Mouse (Mus musculus) c-Kit-positive CD71-negative TER-119-negative erythroid progenitor cells, embryonic 14.5 days (primary cell): ENCODE measurements around the gene Dcaf5.
"Not testable (repeated sequence)": the region's sequence is repeated elsewhere in the genome, so short reads cannot be mapped to it uniquely, and the experiment has no call there.

Source experiments
- DNase-seq: peaks from one replicate; pipeline ENCODE4 v3.0.0-alpha.2; 2013; ENCODE audit warnings: low read depth

Gene Dcaf5

DNA sequence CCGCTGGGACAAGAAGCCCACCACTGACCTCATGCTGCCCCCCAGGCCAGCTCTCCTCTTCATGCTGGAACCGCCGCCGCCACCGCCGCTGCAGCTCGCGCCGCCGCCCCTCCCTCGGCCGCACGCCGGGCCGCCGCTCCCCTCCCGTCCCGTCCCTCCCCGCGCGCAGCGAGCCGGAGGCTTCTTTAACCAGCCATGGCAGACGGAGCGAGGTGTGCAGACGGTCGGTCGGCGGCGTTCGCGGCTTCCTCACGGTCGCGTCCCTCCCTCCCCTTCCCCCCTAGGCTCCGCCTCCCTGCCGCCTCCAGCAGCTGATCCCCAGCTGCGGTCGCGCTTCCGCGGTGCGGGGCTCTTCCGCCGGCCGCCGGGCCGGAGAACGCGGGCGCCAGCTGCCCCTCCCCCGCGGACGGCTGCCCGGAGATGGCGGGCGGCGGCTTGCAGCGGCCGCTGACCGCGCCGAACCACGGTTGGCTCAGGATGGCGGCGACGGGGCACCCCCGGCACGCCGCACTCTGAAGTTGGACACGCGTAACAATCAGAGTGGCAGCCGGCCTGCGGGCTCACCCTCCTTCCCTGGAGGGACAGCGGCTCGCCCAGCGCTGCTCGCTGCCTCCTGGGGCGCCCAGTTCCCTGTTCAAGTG is at the start of gene Dcaf5:
Gene Dcaf5, minus strand, starts transcription at position 266 of the 641 bp plus-strand sequence.
- peak; percentile 58 for DNase-seq

DNA sequence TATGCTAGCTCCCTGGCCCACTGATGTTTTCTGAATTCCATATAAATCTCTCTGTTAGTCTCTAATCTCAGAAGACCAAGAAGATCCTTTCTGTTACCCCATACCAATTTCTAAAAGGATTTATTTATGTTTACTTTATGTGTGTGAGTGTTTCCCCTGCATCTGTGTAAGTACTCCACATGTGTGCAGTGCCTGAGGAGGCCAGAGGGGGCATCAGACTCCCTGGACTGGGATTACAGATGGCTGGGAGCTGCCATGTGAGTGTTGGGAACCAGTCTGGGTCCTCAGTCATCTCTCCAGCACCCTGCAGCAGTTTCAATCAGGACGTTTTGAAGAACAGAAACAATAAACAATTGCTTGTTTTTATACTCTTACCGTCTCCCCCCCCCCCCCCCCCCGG is 47.0 kb upstream of the Dcaf5 start:
- no peak for DNase-seq

DNA sequence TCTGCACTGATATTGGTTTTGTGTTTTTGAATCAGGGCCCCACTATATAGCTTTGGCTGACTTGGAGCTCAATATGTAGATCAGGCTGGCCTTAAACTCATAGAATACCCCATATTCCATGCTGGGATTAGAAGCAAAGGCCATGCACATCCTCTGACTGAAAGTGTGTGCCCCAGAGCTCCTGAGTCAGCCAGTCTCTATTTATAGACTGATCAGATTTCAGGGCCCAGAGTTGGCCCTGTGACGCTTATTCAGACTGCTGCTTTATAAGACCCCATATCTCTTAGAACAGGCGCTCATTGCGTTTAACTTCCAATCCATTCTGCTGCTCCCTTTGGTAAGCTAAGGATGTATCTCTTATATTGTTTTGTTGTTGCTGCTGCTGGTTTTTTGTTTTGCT is 43.6 kb upstream of the Dcaf5 start:
- no peak for DNase-seq

DNA sequence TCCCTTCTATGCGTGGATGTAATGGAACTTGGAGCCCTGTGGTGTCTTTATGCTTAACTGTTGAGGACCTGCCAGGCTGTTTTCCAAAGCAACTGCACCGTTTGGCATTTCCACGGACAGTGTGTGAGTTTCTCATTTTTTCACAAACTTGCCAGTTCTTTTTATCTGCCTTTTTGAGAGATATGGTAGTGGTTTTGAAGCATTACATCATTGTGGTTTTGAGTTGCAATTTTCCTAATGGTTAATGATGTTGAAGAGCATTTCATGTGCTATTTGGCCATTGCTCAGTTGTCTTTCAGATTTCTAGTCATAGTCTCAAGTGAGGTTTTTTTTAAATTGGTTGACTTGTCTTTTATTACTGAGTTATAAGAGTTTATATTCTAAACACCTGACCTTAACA is 37.3 kb upstream of the Dcaf5 start:
- no peak for DNase-seq

DNA sequence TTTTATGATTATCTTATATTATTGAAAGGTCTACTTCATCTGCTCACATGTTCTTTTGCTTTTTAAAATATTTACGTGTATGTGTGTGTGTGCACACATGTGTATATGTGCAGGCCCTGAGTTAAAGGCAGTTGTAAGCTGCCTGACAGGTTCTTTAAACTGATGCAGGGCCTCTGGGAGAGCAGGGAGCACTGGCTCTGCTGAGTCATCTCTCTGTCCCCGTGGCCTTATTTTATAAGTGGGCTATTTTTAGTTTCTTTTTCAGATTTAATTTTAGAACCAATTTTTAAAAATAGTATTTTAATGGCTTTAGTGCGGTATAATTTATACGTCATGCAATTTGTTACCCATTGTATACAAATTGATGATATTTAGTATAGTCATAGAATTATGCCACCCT is 35.5 kb upstream of the Dcaf5 start:
- DNase-seq, result no peak

DNA sequence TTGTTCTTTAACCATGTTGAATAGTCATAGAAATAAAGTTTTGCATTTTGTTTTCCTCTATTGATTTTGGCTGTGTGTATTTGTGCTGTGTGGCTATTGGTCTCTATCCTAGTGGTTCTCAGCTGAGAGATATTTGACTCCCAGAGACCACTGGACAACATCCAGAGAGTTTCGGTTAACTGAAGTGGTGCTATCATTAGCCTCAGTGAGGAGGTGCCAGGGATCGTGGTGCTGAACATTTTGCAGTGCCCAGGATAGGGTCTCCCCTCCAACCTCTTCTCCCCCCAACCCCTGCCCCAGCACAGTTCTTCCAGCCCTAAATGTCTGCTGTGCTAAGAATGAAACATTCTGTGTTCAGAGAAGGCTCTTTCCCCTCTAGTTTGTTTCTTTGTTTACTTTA is 33.8 kb upstream of the Dcaf5 start:
- DNase-seq, result no peak

DNA sequence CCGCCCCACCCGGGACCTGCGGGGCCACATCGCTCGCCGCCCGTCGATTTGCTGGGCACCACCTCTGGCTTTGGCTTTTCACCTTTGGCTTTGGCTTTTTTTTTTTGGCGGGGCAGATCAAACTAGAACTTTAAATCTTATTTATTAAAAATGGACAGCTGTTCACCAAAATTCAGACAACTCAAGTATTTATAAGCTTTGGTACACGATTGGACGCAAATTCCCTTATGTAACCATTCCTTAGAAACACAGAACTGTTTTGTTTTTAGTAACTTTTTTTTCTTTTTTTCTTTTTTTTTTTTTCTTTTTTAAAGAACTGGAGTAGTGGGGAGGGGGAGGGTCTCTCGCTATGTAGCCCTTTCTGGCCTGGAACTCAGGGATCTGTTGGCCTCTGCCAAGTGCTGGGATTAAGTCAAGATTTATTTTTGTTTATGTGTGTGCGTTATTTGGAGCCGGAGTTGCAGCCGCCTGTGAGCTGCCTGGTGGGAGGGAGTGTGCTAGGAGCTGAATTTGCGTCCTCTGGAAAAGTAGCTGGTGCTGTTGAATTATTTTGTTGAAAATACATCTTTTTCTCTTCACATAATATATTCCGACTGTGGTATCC is 27.4 kb upstream of the Dcaf5 start:
- no peak for DNase-seq

DNA sequence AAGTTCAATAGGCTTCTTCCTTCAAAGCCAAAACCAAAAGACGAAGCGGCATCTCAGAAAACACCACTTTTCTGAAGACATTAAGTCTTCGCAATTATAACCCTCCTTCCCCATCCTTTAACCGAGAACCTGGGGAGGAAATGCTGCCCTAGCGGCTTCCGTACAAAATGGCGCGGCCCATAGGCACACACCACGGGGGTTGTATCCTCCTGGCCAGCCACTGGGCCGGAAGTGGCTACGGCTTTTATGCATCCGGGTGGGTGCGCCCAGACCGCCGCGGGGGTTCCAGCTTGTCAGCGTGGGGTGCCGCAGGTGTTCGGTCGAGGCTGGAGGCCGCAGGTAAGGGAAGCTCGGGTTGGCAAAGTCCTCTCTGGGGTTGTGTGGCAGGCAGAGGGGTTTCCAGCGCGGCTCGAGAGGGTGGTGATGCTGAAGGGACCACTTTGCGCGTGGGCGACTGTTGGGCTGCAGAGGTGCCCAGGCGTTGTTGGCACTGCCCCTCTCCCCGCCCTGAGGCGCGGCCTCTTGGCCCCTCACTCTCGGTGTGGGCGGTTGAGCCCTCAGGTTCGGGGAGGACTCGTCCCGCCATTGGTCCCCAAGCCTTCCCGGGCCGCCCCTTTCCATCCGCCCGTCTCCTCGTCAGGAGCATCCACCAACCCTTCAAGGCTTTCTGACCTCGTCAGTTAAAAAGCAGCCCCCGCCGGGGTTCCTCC is 26.7 kb upstream of the Dcaf5 start, which contains the start of gene Exd2:
Gene Exd2, plus strand, starts transcription at position 154 of the 710 bp plus-strand sequence.
- peak; percentile 79 for DNase-seq

DNA sequence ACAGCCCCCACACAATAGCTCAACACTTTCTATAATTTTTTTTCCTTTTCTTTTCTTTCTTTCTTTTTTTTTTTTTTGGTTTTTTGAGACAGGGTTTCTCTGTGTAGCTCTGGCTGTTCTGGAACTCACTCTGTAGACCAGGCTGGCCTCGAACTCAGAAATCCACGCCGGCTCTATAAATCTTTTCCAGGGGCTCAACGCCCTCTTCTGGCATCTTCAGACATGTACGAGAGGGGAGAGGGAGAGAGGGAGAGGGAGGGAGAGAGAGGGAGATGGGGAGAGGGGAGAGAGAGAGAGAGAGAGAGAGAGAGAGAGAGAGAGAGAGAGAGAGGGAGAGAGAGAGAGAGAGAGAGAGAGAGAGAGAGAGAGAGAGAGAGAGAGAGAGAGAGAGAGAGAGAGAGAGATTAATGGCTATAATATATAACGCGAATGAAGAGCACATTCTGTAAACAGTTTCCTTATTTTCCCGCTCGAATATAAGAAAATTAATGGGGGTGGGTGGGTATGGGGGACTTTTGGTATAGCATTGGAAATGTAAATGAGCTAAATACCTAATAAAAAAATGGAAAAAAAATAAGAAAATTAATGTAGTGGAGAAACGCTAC is 26.0 kb upstream of the Dcaf5 start:
- not testable (repeated sequence) for DNase-seq

DNA sequence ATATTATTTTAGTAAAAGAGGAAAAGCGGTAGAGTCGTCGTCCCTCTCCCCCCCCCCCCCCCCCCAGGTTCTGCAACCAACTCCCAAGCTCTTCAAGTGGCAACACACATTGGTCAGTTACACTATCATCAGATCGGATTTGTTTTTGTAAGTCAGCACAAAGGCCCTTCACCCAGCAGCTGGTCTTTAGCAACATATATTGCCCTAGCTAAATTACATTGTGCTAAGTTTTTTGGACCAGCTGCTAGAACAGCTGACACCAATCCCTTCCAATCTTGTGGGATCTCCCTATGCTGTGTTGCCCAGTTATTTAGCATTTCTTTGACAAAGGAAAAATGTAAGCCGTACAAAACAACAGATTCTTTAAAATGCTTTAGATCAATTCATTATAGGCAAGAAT is 21.6 kb upstream of the Dcaf5 start:
- DNase-seq, result no peak

DNA sequence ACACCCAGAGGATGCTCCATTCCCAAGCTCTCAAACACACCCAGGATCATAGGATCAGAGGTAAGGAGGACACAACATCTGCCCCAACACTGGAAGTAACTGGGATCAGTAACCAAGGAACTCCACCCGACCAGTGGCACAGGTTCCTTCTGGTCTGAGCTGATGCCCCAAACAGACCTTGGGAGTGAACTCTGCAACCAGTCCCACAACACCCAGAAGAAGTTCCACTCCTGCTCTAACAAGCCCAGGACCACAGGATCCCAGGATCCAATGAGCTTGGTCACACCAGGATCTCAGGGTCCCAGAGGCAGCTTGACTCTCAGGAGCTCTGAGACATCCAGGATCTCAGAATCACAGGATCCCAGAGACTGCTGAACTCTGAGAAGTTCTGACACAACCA is 17.1 kb upstream of the Dcaf5 start:
- DNase-seq, result no peak

DNA sequence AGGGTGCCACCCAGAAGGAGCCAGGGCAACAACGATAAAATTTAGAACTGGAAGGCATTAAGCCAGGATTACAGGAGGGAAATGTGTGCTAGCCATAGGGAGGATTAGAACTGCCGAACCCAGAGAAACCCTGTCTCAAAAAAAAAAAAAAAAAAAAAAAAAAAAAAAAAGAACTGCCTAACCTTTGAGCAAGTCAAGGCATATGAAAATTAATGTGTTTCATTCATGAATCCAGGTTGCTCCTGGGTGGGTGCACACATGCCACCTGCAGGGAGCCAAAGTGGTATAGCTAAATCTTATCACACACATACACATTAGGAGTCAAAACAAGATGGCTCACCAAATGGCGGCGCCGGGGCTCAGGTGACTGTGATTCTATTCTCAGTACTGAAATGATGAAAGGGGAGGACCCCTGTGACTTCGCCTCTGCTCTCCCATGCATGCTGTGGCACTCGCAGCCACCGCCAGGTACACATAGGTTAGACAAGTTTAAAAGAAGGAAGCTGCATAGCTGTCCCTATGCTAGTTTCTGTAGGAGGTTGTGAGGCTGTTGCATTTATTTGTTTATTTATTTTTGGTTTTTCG is 8.2 kb upstream of the Dcaf5 start:
- DNase-seq, result no peak

DNA sequence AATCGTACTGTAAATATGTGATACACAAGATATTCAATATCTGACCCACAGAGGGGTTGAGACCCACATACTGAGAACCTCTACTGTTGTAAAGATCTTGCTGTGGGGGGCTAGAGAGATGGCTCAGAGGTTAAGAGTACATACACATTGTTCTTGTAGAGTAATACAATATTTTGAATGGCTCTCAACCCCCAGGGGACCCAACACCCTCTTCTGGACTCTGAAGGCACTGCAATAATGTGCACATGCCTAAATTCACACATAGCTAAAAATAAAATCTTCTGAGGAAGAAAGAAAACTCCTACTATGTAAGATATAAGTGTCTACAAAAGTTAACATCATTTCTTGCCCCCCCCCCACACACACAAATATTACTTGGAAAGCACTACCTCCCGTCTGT is 4.6 kb upstream of the Dcaf5 start:
- DNase-seq, result no peak

DNA sequence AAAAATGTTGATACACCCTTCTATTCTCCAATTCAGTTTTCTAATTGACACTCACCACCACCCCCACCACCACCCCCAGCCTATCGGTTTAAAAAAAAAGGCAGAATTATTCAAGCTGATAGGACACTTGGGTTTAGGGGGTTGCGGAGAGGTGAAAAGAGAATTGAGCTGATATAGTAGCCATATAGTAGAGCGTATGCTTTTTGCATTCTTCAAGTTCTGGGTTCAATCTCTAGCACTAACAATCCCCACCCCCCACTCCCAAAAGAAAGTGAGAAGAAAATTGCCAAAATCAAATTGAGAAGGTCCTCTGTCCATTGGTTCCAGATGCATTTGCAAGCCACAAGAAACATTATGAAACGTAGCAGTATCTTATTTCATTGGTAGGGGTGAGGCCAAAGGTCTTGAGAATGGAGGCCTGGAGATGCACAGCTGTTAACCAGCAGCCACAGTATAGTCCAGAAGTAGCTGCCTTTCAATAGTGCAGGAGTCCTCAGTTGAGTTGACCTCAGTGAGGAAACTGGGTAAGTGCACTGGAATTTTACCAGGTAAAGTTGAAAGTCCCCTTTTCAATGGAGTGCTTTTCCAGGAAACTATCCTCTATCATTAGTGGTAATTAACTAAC is 762 bp upstream of the Dcaf5 start:
- no peak for DNase-seq

DNA sequence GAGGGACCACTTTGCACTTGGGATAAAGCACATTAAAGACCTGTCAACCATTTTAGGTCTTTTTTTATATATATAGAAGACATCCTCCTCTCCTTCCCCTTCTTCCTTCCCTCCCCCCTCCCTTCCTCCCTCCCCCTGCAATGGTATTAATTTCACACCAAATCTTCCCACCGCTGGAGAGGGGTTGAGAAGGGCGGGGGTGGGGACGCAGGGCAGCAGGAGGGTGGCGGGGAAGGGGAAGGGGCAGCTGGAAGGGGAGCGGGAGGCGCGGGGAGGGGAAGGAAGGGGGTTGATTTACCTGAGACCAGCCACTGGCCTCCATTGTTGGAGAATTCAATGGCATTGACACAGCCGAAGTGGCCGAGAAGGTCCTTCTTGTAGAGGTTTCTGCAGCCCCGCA is 514 bp downstream of the Dcaf5 start:
- DNase-seq, result peak; percentile 5

DNA sequence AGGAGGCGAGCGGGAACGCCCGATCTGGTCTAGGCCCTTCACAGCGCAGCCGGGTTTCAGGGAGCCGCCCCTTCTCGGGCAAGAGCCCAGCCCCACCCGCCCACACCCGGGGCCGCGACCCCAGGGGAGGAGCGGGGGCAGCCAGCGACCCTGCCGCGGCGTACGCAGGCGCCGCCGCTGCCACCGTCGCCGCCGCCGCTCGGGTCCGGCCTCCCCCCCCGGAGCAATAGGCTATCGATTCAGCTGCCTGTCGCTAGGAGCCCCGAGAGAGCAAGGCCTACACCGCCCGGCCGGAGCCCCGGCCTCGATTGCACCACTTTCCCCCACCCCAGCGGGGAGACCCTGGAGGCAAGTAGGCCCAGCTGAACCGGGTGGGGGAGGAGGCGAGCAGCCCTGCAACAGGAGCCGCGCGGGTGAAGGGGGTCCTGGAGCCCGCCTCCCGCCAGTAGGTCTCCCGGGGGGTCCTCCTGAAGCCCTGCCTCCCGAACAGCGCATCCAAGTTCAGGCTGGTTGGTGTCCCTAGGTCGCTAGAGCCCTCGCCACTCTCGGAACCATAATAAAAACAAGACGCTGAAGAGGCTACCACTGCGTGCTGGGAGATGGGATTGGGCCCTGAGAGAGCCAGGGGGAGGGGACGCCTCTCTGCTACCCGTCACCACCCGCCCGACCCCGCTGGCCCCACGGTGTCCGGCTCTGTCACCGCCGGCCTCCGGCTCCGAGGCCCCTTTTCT is 1.3 kb downstream of the Dcaf5 start:
- peak; percentile 50 for DNase-seq

DNA sequence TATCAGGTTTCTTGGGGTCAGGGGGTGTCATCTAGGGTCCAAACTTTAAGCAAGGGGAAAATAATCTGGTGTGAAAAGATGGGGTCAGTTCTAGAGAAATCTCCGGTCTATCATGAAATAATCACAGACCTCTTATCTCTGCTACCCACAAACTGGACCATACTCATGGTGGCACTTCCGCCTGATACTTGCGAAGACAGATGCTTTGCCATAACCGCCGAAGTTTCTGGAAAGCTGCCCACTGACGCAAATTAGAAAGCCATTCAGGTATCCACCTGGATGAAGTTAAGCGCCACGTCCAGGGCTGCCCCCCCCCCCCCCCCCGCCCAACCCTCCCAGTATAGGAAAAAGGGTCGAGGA is 1.8 kb downstream of the Dcaf5 start:
- DNase-seq, result peak; percentile 6

DNA sequence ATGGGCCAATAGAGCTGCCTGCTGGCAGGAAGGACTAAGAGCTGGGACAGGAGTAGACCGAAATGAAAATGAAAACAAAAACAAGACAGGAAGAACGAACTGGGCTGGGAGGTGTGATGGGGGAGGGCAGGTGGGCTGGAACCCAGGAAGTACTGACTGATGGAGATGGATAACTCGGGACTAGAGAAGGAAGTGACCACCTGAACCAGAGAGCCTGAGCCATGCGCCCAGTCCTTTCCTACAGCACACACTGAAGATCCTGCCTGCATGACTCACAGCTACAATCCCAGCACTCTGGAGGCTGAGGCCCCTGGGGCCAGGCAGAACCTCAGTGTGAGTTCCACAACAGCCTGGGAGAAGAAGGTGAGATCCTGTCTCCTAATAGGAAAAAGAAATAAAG is 3.1 kb downstream of the Dcaf5 start:
- no peak for DNase-seq

DNA sequence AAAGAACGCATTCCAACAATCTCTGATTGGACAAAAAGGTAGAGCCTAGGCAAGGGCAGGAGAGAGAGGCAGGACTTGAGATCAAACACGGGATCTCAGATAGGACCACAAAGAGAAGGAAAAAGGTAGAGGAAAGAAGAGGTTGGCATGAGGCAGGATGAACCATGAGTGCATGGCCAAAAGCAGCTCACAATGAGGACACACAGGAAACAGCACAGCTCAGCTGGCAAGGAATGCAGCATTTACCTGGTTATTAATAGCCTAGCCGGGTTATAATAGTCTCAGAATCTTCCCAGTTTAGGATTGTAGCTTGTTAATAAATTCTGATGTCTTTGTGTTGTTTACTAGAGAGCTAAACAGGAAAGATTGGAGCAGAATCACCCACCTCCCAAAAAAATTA is 8.7 kb downstream of the Dcaf5 start:
- no peak for DNase-seq

DNA sequence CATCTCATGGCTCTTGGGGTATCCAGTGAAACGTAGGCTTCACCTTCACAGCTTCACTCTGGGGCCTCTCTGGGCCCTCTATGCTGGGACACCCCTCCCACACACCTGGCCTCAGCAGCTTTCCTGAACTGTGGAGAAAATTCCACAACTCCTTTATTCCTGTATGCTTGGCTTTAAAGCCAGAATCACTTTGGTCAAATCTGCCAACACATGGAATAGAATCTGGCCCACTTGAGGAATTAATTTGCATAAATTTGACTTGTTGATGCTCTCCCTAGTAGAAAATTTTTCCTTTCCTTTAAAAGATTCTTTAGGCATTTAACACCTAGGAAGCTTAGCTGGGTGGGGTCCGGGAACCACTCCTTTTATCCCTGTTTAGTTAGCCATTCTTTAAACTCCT is 21.3 kb downstream of the Dcaf5 start:
- no peak for DNase-seq

DNA sequence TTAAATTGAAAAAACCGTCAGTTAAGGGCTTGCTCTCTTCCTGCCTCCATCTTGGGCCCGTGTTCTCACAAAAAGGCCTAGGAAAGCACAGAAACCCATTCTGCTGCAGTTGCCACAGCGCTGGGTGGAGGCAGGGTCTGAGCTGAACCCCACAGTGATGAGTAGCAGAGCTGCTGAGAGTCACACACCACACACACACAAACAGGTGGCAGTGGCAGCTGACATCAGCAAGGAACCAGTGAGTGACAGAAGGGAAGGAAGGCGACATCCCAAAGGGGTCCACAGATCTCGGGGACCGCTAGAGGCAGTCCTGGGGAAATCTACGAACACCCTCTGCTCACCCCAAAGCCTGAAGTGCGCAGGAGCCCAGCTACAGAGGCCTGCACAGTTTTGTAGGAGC is 25.5 kb downstream of the Dcaf5 start:
- no peak for DNase-seq

DNA sequence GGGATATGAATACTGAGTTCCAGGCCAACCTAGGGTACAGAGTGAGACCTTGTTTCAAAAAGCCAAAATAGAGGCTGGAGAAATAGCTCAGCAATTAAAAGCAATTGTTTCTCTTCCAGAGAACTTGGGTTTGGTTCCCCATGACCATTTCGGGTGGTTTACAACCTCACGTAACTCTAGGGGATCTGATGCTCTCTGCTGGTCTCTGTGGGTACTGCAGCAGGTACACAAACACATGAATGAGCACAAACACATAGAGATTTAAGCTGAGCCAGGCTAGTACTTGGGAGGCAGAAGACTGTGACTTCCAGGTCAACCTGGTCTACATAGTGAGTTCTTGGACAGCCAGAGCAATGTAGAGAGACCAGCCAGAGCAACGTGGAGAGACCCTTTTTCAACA is 28.6 kb downstream of the Dcaf5 start:
- DNase-seq, result peak; percentile 60
